Mouse (Mus musculus): ENCODE measurements around the gene Cdh4.

DNA sequence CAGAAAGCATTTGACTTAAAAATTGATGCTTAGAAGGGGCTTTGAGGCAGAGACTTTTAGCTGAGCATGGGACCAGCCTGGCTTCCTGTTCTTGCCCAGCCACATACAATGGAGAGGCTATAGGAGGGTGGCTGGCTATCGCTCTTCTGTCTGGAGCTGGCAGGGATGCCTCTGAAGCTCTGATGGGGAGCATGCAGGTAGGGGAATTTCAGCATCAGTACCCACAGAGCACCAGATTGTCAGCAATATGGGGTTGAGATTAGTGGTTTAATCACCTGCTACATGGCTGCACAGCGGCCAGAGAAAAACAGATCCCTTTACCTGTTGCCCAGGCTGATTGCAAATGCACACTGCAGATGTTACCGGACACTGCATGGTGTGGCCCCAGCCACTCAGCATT lies 264.4 kb downstream of the Cdh4 start:
- TF ChIP-seq CTCF (IDR thresholded peaks at IDR 0.05; ENCODE audit: control insufficient read depth, insufficient read depth, insufficient replicate concordance, low read depth, low read length) (no peak), POLR2A (IDR thresholded peaks at IDR 0.05; ENCODE audit: control insufficient read depth, low read depth, low read length) (no peak)

All from testis, adult 2 months (tissue).